Mouse (Mus musculus) ES-Bruce4 (cell line): Measurements from ENCODE around the gene Gm47995.

Experiments used
- CTCF ChIP-seq: IDR thresholded peaks from one replicate; pipeline ENCODE4 v1.8.1; 2011; ENCODE audit warnings: low read depth, low read length
- POLR2A ChIP-seq: IDR thresholded peaks from one replicate; pipeline ENCODE4 v1.8.1; 2011; ENCODE audit warnings: low read length; ENCODE audit not compliant: insufficient read depth

DNA sequence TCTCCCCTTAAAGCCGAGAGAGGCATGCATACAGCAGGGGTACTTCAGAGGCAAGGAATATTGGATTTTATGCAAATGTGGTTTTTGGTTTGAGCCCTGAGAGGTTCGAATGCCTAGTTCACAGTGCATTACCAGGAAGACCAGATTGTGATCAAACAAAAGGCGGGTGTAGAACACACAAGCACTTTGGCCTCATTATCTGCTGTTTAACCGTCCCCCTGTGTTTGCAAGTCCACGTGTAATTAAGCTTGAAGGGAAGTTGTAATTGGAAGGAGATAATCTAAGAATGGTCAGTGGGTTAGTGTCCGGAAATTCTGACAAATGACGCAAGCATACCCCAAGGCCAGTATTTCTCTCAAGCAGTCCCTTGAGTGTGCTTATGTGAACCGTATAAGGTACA is 32.2 kb upstream of the Gm47995 start:
- TF ChIP-seq CTCF (no peak), POLR2A (no peak)
